Mouse (Mus musculus) limb, embryonic 13.5 days (tissue): Measurements from ENCODE around the gene Socs2. TPM values are rescaled to one million over a fixed set of nuclear protein-coding genes. Genes with fewer than 3 reads are reported as not detected.

ENCODE experiments used
- ATAC-seq: fragments of 200-750 bp; cut with Nextera tagmentation; 2 replicates; pipeline ENCODE4 v1.8.0; 2017; ENCODE audit warnings: low read depth, moderate number of reproducible peaks, moderate TSS enrichment; ENCODE audit not compliant: low FRiP score
- H3K27ac ChIP-seq: fragments of 300-500 bp; sonication (generic); 2 replicates; pipeline ENCODE4 v1.5.1; 2015; ENCODE audit warnings: inconsistent platforms, mild to moderate bottlenecking, moderate library complexity
- H3K27me3 ChIP-seq: fragments of 300-500 bp; sonication (generic); 2 replicates; pipeline ENCODE4 v1.6.1; 2015; ENCODE audit warnings: mild to moderate bottlenecking, inconsistent platforms
- H3K36me3 ChIP-seq: fragments of 300-500 bp; sonication (generic); 2 replicates; pipeline ENCODE4 v1.6.1; 2015; ENCODE audit warnings: inconsistent platforms, mild to moderate bottlenecking, moderate library complexity
- H3K4me1 ChIP-seq: fragments of 300-500 bp; sonication (generic); 2 replicates; pipeline ENCODE4 v1.6.1; 2015; ENCODE audit warnings: inconsistent platforms
- H3K4me2 ChIP-seq: fragments of 300-500 bp; sonication (generic); replicated peaks from 2 replicates; pipeline ENCODE4 v1.6.1; 2015; ENCODE audit warnings: inconsistent platforms, mild to moderate bottlenecking, moderate library complexity
- H3K4me3 ChIP-seq: fragments of 300-500 bp; sonication (generic); 2 replicates; pipeline ENCODE4 v1.5.1; 2015; ENCODE audit warnings: moderate library complexity, mild to moderate bottlenecking, inconsistent platforms
- H3K9ac ChIP-seq: fragments of 300-500 bp; sonication (generic); 2 replicates; pipeline ENCODE4 v1.6.1; 2015; ENCODE audit warnings: mild to moderate bottlenecking, inconsistent platforms
- H3K9me3 ChIP-seq: fragments of 300-500 bp; sonication (generic); 2 replicates; pipeline ENCODE4 v1.6.1; 2016; ENCODE audit warnings: inconsistent platforms
- whole genome bisulfite sequencing: fragments of 180-500 bp; shearing (Covaris S2); methylation state at CpG from one replicate; pipeline ENCODE4 v1.1.7; 2015; 5-methylcytosine and 5-hydroxymethylcytosine counted together
- polyA plus RNA-seq: library from polyadenylated mRNA; unstranded; fragments of >200 nt; fragmentation: Nextera tagmentation; extraction: Ambion mirVana; gene quantifications from 2 replicates; pipeline ENCODE4 v1.2.1, GENCODE M21; 2015

Socs2 gene
- polyA plus RNA-seq, 1 experiment from 2014 or later = 88.6 TPM

- H3K9ac ChIP-seq = no peak overlapping the region
- no peak overlapping the region for H3K4me2 ChIP-seq
- H3K9me3 ChIP-seq = no peaks in the 10 kb centered on the region
- ATAC-seq = no peak
- no peak overlapping the region for H3K27ac ChIP-seq
- H3K4me3 ChIP-seq = no peak overlapping the region
- no peaks in the 10 kb centered on the region for H3K27me3 ChIP-seq
- no peaks in the 10 kb centered on the region for H3K36me3 ChIP-seq
- no peaks in the 10 kb centered on the region for H3K4me1 ChIP-seq
- WGBS = 78% methylated on average over 18 of the region's 18 CpGs
These were observed 28.4 kb upstream of the Socs2 start for GRCm38 (mm10) chr10:95445104-95446056.

- WGBS = 68% methylated on average over 4 of the region's 4 CpGs
- H3K4me2 ChIP-seq = no peak overlapping the region
- ATAC-seq = no peak
- H3K36me3 ChIP-seq = no peaks in the 10 kb centered on the region
- H3K9me3 ChIP-seq = no peaks in the 10 kb centered on the region
- no peak overlapping the region for H3K9ac ChIP-seq
- H3K4me3 ChIP-seq = no peak overlapping the region
- H3K27me3 ChIP-seq = no peaks in the 10 kb centered on the region
- H3K4me1 ChIP-seq = peaks cover 11% of the 10 kb centered on the region; the same call in 1 of the 2 replicates
- no peak overlapping the region for H3K27ac ChIP-seq
These were observed 25.4 kb upstream of the Socs2 start for GRCm38 (mm10) chr10:95442334-95442733.

GRCm38 (mm10) chr10:95440566-95440965 lies 23.6 kb upstream of the Socs2 start:
- ATAC-seq = no peak

GRCm38 (mm10) chr10:95439718-95440339 lies 22.8 kb upstream of the Socs2 start:
- H3K4me1 ChIP-seq = peaks cover 11% of the 10 kb centered on the region; the same call in 1 of the 2 replicates
- no peaks in the 10 kb centered on the region for H3K27me3 ChIP-seq
- H3K27ac ChIP-seq = no peak overlapping the region
- H3K9me3 ChIP-seq = no peaks in the 10 kb centered on the region
- H3K36me3 ChIP-seq = no peaks in the 10 kb centered on the region
- no peak overlapping the region for H3K4me3 ChIP-seq
- 86% methylated on average over 10 of the region's 10 CpGs for WGBS
- no peak for ATAC-seq
- H3K4me2 ChIP-seq = no peak overlapping the region
- no peak overlapping the region for H3K9ac ChIP-seq

More at GRCm38 (mm10) chr10:95440566-95440965, 23.6 kb upstream of the Socs2 start:
- H3K36me3 ChIP-seq = no peaks in the 10 kb centered on the region
- no peak overlapping the region for H3K9ac ChIP-seq
- H3K4me1 ChIP-seq = peaks cover 11% of the 10 kb centered on the region; the same call in 1 of the 2 replicates
- WGBS = 53% methylated on average over 2 of the region's 2 CpGs
- H3K9me3 ChIP-seq = no peaks in the 10 kb centered on the region
- H3K27me3 ChIP-seq = no peaks in the 10 kb centered on the region
- H3K4me3 ChIP-seq = no peak overlapping the region
- H3K4me2 ChIP-seq = no peak overlapping the region
- H3K27ac ChIP-seq = no peak overlapping the region

GRCm38 (mm10) chr10:95438941-95439340 lies 22.0 kb upstream of the Socs2 start:
- ATAC-seq = no peak
- Histone ChIP-seq H3K4me1 (peaks cover 11% of the 10 kb centered on the region; the same call in 1 of the 2 replicates), H3K9ac (no peak overlapping the region), H3K4me3 (no peak overlapping the region), H3K9me3 (no peaks in the 10 kb centered on the region), H3K27ac (no peak overlapping the region), H3K36me3 (no peaks in the 10 kb centered on the region), H3K4me2 (no peak overlapping the region), H3K27me3 (no peaks in the 10 kb centered on the region)
- 47% methylated on average over 11 of the region's 11 CpGs for WGBS

- Histone ChIP-seq H3K27me3 (no peaks in the 10 kb centered on the region), H3K9ac (no peak overlapping the region), H3K4me3 (no peak overlapping the region), H3K9me3 (no peaks in the 10 kb centered on the region), H3K36me3 (no peaks in the 10 kb centered on the region), H3K4me1 (no peaks in the 10 kb centered on the region), H3K27ac (no peak overlapping the region), H3K4me2 (no peak overlapping the region)
- ATAC-seq = no peak
- 86% methylated on average over 10 of the region's 10 CpGs for WGBS
These were observed 13.3 kb upstream of the Socs2 start for GRCm38 (mm10) chr10:95430271-95430670.

GRCm38 (mm10) chr10:95429111-95429510 lies 12.1 kb upstream of the Socs2 start:
- Histone ChIP-seq H3K36me3 (no peaks in the 10 kb centered on the region), H3K27me3 (no peaks in the 10 kb centered on the region), H3K9me3 (no peaks in the 10 kb centered on the region), H3K9ac (no peak overlapping the region), H3K4me3 (no peak overlapping the region), H3K4me1 (no peaks in the 10 kb centered on the region), H3K4me2 (no peak overlapping the region), H3K27ac (no peak overlapping the region)
- 94% methylated on average over 1 of the region's 1 CpGs for WGBS
- ATAC-seq = no peak

- Histone ChIP-seq H3K9me3 (no peaks in the 10 kb centered on the region), H3K27ac (no peak overlapping the region), H3K9ac (no peak overlapping the region), H3K27me3 (no peaks in the 10 kb centered on the region), H3K36me3 (no peaks in the 10 kb centered on the region), H3K4me3 (no peak overlapping the region), H3K4me2 (no peak overlapping the region), H3K4me1 (no peaks in the 10 kb centered on the region)
- ATAC-seq = no peak
- WGBS = 87% methylated on average over 9 of the region's 9 CpGs
These were observed 9.5 kb upstream of the Socs2 start for GRCm38 (mm10) chr10:95426207-95427115.

- no peaks in the 10 kb centered on the region for H3K36me3 ChIP-seq
- H3K9me3 ChIP-seq = no peaks in the 10 kb centered on the region
- no peak for ATAC-seq
- H3K9ac ChIP-seq = no peak overlapping the region
- H3K27ac ChIP-seq = no peak overlapping the region
- no peak overlapping the region for H3K4me2 ChIP-seq
- no peak overlapping the region for H3K4me3 ChIP-seq
- H3K4me1 ChIP-seq = peaks cover 4% of the 10 kb centered on the region; the same call in 1 of the 2 replicates
- WGBS = 87% methylated on average over 5 of the region's 5 CpGs
- no peaks in the 10 kb centered on the region for H3K27me3 ChIP-seq
These were observed 5.7 kb upstream of the Socs2 start for GRCm38 (mm10) chr10:95422681-95423080.

GRCm38 (mm10) chr10:95420284-95420683 lies 3.3 kb upstream of the Socs2 start:
- Histone ChIP-seq H3K4me1 (peaks cover 16% of the 10 kb centered on the region), H3K9ac (no peak overlapping the region), H3K27ac (no peak overlapping the region), H3K4me3 (no peak overlapping the region), H3K27me3 (no peaks in the 10 kb centered on the region), H3K36me3 (no peaks in the 10 kb centered on the region), H3K4me2 (no peak overlapping the region), H3K9me3 (no peaks in the 10 kb centered on the region)
- 74% methylated on average over 10 of the region's 10 CpGs for WGBS
- no peak for ATAC-seq

- Histone ChIP-seq H3K4me2 (no peak overlapping the region), H3K4me3 (no peak overlapping the region), H3K4me1 (peaks cover 22% of the 10 kb centered on the region), H3K9me3 (no peaks in the 10 kb centered on the region), H3K27ac (no peak overlapping the region), H3K36me3 (no peaks in the 10 kb centered on the region), H3K27me3 (no peaks in the 10 kb centered on the region), H3K9ac (no peak overlapping the region)
- ATAC-seq = no peak
- 93% methylated on average over 3 of the region's 3 CpGs for WGBS
These were observed 2.7 kb upstream of the Socs2 start for GRCm38 (mm10) chr10:95419726-95420125.
